Mouse (Mus musculus) liver, postnatal 0 days (tissue): ENCODE measurements around the gene Sbpl.

ENCODE experiments used
- CTCF ChIP-seq: sonication (generic); IDR thresholded peaks from 2 replicates; pipeline ENCODE4 v1.5.1; 2016; ENCODE audit warnings: antibody characterized with exemption, low read depth
- EP300 ChIP-seq: IDR thresholded peaks from 2 replicates; pipeline ENCODE4 v1.6.1; 2016; ENCODE audit warnings: antibody characterized with exemption, low read depth, mild to moderate bottlenecking

DNA sequence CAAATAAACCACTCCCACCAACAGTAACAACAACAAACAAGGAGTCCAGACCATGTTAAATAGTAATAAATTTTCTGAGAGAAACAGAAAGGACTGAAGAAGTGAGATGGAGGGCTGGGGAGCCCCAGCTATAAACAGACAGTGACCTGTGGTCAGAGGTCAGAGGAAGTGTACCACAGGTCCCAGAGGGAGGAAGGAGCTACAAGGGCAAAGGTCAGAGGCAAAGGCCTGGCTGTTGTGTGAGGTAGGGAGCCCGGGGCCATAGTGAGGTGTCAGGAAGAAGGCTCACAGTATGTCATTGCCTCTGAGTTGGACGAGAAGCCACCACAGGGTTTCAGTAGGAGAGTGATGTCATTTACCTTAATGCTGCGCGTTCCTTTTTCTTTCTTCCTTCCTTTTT lies 27.8 kb upstream of the Sbpl start:
- no peak for TF ChIP-seq CTCF
- TF ChIP-seq EP300, result no peak
